Mouse (Mus musculus) testis, adult 2 months (tissue): ENCODE data around the gene Robo3.

Experiments
- CTCF ChIP-seq: fragments of 200-500 bp; IDR thresholded peaks from 2 replicates; pipeline ENCODE4 v1.5.1; 2012; ENCODE audit warnings: low read depth, mild to moderate bottlenecking, inconsistent platforms, low read length, moderate library complexity; ENCODE audit not compliant: control insufficient read depth, insufficient read depth, insufficient replicate concordance
- POLR2A ChIP-seq: fragments of 200-500 bp; IDR thresholded peaks from 2 replicates; pipeline ENCODE4 v1.6.1; 2012; ENCODE audit warnings: low read depth, mild to moderate bottlenecking, inconsistent platforms, low read length, moderate library complexity; ENCODE audit not compliant: control insufficient read depth

DNA sequence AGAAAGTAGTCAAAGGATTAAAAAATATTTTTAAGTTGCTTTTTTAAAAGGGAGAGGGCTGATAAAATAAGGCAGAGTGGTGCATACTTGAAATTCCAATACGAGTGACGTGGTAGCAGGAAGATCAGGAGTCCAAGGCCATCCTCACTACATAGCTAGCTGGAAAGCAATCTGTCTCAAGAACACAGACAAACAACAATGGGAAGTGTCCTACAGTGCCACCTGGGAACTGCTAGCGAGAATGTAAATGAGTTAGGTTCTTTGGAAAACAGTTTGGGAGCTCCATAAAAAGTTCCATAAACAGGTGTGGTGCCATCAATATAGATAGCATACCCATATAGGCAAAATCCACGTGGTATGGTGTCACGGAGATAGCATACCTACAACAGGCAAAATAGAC lies 67.3 kb downstream of the Robo3 start:
- TF ChIP-seq CTCF (no peak), POLR2A (no peak)
